Mouse (Mus musculus): Measurements from ENCODE around the gene Cep350. TPM values are rescaled to one million over a fixed set of nuclear protein-coding genes. Genes with fewer than 3 reads are reported as not detected.
"Not testable (repeated sequence)": the region's sequence is repeated elsewhere in the genome, so short reads cannot be mapped to it uniquely, and the experiment has no call there.

Cep350 gene
- polyA plus RNA-seq, 1 experiment from 2014 or later = 11.5 TPM

DNA sequence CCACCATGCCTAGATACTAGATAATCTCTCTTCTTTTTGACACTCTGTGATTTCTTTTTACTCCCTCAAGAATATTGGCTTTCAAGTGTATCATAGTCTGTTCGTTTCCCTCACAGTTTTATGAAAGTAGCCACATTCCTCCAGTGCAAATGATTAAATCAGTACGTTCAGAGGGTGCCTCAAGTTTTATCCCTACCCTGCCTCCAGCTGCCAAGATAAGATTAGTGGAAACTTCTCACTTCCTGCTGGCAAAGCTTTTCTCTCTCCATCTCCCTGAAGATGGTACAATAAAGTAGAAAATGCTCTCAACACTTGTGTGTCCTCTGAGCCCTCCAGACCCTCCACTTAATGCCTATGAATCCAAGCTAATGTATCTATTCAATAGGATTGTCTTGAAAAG is 1.9 kb upstream of the Cep350 start:
- Histone ChIP-seq H3K9ac (no peak overlapping the region), H3K4me2 (no peak overlapping the region), H3K9me3 (replicated peaks) (no peaks in the 10 kb centered on the region), H3K27me3 (no peaks in the 10 kb centered on the region), H3K27ac (no peak overlapping the region), H3K4me1 (peaks cover 27% of the 10 kb centered on the region), H3K36me3 (ENCODE audit: poor library complexity, severe bottlenecking) (no peaks in the 10 kb centered on the region), H3K4me3 (no peak overlapping the region)
- no peak for ATAC-seq
- WGBS = 69% methylated on average over 2 of the region's 2 CpGs

DNA sequence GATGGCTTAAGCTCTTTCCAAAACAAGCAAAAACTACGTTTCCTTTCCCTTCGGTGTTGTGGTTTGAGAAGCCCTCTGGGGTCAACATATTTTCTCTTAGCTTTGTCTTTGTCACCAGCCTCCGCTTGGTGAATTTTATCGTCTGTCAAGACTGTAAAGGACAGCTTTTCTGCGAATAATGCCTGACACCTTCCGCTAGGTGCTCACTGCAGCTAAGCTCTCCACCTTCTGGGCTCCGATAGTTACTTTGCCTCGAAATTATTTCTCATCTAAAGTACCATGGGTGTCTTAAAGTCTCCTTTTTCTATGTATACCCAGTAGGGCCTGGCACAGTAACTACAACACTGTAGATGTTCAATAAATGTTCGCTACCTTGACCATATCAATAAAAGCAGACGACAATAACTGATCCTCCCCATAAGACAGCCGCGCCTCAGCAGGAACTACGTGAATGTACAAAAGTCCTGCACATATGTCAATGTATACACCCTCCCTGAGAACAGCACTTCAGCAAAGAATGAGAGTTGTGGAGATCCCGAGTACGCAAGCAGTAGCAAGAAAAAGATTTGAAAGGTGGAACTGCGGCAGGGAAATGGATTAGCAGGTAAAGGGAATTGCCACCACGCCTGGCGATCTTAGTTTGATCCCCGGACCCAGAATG is 794 bp upstream of the Cep350 start:
- Histone ChIP-seq H3K36me3 (ENCODE audit: poor library complexity, severe bottlenecking) (no peaks in the 10 kb centered on the region), H3K27me3 (no peaks in the 10 kb centered on the region), H3K4me1 (peaks cover 34% of the 10 kb centered on the region), H3K4me3 (peak overlapping the region; percentile 98), H3K4me2 (peak overlapping the region; percentile 67), H3K9me3 (replicated peaks) (no peaks in the 10 kb centered on the region), H3K27ac (peak overlapping the region; percentile 92), H3K9ac (peak overlapping the region; percentile 99)
- WGBS = 4% methylated on average over 19 of the region's 19 CpGs
- peak; percentile 16 for ATAC-seq

DNA sequence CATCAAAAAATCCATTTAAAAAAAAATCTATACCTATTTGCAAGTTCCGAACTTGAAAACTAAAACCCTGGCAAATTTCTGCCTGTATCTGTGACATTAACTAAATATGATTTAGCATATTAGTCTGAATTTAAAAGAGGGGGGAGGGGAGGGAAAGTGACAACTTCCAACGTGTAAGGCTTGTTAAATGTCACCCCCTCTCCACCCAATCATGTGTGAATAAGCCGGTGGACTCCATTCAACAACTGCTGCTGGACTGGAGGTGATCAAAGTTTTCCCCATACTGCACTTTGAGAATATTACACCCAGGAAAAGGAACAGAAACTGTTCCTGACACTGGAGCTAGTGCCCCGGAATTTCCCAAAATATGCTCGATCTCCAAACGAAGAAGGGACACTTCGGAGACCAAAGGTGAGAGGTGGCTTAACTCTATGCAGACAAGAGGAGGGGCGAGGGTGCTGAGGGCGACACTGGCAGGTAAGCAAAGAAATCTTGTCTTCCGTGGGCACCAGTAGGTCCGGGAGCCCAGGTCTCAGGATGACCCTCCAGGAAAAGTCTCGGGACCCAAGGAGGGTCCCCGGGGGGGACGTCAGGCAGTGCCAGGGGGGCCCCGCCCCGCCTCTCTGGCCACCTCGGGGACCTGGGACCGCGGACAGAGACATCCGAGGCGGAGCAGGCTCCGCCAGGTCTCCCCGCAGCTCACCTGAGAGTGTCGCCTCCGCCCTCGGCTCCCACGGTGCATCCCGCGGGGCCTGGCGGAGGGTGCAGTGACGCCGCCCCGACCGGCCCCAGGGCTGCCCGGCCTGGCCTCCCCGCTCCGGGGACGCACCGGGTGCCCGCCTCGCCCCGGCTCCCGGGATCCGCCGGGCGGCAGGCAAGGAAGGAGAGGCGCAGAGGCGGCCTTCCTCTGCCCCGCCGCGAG is 648 bp downstream of the Cep350 start:
- WGBS = 2% methylated on average over 33 of the region's 51 CpGs
- no peaks in the 10 kb centered on the region for H3K36me3 ChIP-seq (ENCODE audit: poor library complexity, severe bottlenecking)
- H3K4me1 ChIP-seq = peaks cover 34% of the 10 kb centered on the region
- no peaks in the 10 kb centered on the region for H3K27me3 ChIP-seq
- no peaks in the 10 kb centered on the region for H3K9me3 ChIP-seq (replicated peaks)
- H3K4me2 ChIP-seq = peak overlapping the region; percentile 85
- H3K4me3 ChIP-seq = peak overlapping the region; percentile 98
- peak overlapping the region; percentile 92 for H3K27ac ChIP-seq
- peak overlapping the region; percentile 99 for H3K9ac ChIP-seq
- ATAC-seq = peak; percentile 77; the same call in 1 of the 2 replicates

DNA sequence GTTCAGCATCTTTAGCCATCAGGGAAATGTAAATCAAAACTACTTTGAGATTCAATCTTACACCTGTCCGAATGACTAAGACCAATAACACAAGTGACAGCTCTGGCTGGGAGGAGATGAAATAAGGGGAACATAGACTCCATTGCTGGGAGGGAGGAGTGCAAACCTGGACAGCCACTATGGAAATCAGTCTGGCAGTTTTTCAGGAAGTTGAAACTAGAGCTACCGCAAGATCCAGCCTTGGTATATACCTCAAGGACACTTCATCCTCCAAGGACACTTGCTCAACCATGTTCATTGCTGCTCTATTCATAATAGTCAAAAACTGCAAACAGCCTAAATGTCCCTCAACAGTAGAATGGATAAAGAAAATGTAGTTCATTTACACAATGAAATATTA is 23.9 kb downstream of the Cep350 start:
- H3K27me3 ChIP-seq = no peaks in the 10 kb centered on the region
- H3K4me2 ChIP-seq = no peak overlapping the region
- H3K27ac ChIP-seq = no peak overlapping the region
- ATAC-seq = no peak
- no peak overlapping the region for H3K9ac ChIP-seq
- no peak overlapping the region for H3K4me3 ChIP-seq
- 0 out of 2 replicates have a peak, but pooled peaks cover 3% of the 10 kb centered on the region for H3K9me3 ChIP-seq (replicated peaks)
- 99% methylated on average over 2 of the region's 2 CpGs for WGBS
- H3K36me3 ChIP-seq (ENCODE audit: poor library complexity, severe bottlenecking) = peaks cover 63% of the 10 kb centered on the region
- no peaks in the 10 kb centered on the region for H3K4me1 ChIP-seq

DNA sequence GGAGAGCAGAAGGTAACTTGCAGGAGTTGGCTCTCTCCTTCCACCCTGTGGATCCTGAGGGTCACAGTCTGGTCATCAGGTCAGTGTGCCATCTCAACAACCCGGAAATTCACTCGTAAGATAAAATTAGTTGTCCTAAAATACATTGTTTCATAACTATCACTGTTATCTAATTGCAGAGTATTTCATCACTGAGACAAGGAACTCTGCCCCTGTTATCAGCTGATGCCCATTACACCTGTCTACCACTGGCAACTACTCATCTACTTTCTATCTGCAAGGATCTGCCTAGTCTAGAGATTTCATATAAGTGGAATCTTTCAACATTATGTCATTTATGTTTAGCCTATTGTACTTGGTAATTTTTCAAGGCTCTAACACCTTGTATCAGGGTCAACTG is 28.7 kb downstream of the Cep350 start:
- ATAC-seq = no peak
- no peaks in the 10 kb centered on the region for H3K4me1 ChIP-seq
- no peaks in the 10 kb centered on the region for H3K27me3 ChIP-seq
- 94% methylated on average over 2 of the region's 2 CpGs for WGBS
- H3K4me2 ChIP-seq = no peak overlapping the region
- H3K4me3 ChIP-seq = no peak overlapping the region
- H3K9me3 ChIP-seq (replicated peaks) = 0 out of 2 replicates have a peak, but pooled peaks cover 3% of the 10 kb centered on the region
- no peak overlapping the region for H3K27ac ChIP-seq
- H3K9ac ChIP-seq = no peak overlapping the region
- H3K36me3 ChIP-seq (ENCODE audit: poor library complexity, severe bottlenecking) = peaks cover 49% of the 10 kb centered on the region

DNA sequence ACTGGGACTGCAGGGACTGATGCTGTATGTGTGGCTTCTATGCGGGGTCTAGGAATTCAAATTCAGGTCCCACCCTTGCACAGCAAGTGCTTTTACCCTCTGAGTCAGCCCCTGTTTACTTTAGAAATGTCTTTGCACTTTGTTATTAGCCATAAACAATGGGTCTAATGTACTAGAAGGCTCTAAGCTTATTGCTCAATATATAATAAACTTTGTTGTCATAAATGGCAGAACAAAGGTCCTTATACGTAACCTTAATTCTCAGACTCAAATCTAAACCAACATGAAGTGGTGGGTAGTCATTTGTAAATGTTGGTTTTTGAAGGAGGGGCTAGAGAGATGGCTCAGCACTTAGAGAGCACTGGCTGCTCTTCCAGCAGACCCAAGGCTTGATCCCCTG is 35.6 kb downstream of the Cep350 start:
- Histone ChIP-seq H3K9me3 (replicated peaks) (no peaks in the 10 kb centered on the region), H3K27ac (no peak overlapping the region), H3K4me2 (no peak overlapping the region), H3K27me3 (no peaks in the 10 kb centered on the region), H3K4me1 (no peaks in the 10 kb centered on the region), H3K4me3 (no peak overlapping the region), H3K9ac (no peak overlapping the region), H3K36me3 (ENCODE audit: poor library complexity, severe bottlenecking) (peaks cover 63% of the 10 kb centered on the region)
- no peak for ATAC-seq
- 97% methylated on average over 2 of the region's 2 CpGs for WGBS

DNA sequence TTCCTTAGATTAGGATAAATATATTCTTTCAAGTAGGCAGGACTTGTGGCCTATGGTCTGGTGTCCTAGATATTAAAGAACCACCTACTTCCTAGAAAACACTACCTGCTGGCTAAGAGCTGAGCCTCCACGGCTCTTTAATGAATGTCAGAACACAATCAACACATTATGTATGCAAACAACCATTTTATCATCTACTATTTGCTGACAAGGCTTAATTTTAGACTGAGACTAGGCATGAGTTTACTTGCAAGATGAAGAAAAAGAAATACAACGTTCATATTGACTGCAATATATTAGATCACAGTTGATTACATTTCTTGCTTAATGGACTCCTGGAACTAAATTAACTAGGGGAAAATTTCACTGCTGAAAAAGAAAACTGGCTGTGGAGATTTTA is 38.4 kb downstream of the Cep350 start:
- 86% methylated on average over 2 of the region's 2 CpGs for WGBS
- no peak overlapping the region for H3K4me3 ChIP-seq
- H3K27me3 ChIP-seq = no peaks in the 10 kb centered on the region
- no peaks in the 10 kb centered on the region for H3K4me1 ChIP-seq
- H3K9me3 ChIP-seq (replicated peaks) = no peaks in the 10 kb centered on the region
- peaks cover 68% of the 10 kb centered on the region for H3K36me3 ChIP-seq (ENCODE audit: poor library complexity, severe bottlenecking)
- H3K27ac ChIP-seq = no peak overlapping the region
- no peak overlapping the region for H3K9ac ChIP-seq
- H3K4me2 ChIP-seq = no peak overlapping the region
- ATAC-seq = no peak

DNA sequence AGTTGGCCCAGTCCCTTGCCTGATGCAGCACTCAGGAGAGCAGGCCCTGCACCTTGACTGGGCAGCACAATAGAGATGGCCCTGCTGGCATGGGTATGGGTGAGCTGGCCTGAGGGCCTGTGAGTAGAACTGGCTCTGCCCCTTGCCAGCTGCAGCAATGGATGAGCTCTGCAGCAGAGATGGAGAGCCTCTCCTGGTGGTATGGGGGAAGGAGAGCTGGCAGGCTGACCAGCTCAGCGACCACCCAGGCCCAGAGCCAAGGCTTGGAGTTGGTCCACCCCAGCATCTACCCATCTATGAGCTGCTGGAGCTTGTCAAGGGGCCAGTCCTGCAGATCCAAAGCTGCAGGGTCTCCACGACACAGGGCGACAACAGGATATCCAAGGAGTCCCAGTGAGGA is 69.5 kb downstream of the Cep350 start:
- Histone ChIP-seq H3K9me3 (replicated peaks) (no peaks in the 10 kb centered on the region), H3K27me3 (no peaks in the 10 kb centered on the region), H3K4me2 (no peak overlapping the region), H3K4me1 (no peaks in the 10 kb centered on the region), H3K9ac (no peak overlapping the region), H3K27ac (no peak overlapping the region), H3K4me3 (no peak overlapping the region), H3K36me3 (ENCODE audit: poor library complexity, severe bottlenecking) (peaks cover 78% of the 10 kb centered on the region)
- ATAC-seq = no peak
- WGBS = 86% methylated on average over 3 of the region's 3 CpGs

DNA sequence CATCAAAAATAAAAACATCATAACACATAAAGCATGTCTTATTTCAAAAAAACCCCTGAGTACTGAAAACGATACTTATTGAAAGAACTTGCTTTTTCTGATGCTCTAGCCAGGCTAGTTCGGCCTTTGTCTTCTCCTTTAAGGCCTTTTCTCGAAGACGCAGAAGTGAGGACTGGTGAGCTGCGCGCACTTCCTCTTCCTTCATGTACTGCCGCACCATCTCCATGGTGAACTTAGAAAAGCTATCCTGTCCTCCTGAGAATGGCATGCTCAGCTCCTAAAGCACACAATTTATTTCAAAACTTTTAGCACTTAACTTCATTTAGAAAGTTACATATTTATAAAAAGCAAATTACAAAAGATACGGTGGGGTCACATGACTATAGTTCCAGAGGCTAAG is 71.7 kb downstream of the Cep350 start:
- WGBS = 96% methylated on average over 8 of the region's 8 CpGs
- H3K4me2 ChIP-seq = no peak overlapping the region
- H3K27me3 ChIP-seq = no peaks in the 10 kb centered on the region
- no peaks in the 10 kb centered on the region for H3K9me3 ChIP-seq (replicated peaks)
- H3K36me3 ChIP-seq (ENCODE audit: poor library complexity, severe bottlenecking) = peaks cover 74% of the 10 kb centered on the region
- no peak overlapping the region for H3K27ac ChIP-seq
- no peak for ATAC-seq
- H3K4me1 ChIP-seq = no peaks in the 10 kb centered on the region
- no peak overlapping the region for H3K4me3 ChIP-seq
- H3K9ac ChIP-seq = no peak overlapping the region

DNA sequence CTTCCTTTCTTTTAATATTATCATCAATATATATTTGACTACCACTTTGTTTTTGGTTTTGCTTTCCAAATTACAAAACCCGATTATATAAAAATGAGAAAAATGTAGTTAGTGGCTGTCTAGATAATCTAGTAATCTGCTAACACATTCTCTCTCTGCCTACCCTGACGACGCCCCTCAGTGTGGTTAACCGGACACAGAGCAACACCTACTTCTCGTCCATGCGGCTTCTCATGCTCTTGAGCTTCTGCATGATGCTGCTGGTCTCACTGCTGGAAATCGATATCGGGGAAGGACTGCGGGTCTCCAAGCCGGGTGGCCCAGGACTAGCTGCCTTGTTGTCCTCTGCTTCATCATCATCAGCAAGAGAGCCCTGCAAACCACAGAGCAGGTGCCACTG is 78.7 kb downstream of the Cep350 start:
- Histone ChIP-seq H3K27ac (no peak overlapping the region), H3K4me3 (no peak overlapping the region), H3K9me3 (replicated peaks) (no peaks in the 10 kb centered on the region), H3K36me3 (ENCODE audit: poor library complexity, severe bottlenecking) (peaks cover 70% of the 10 kb centered on the region), H3K9ac (no peak overlapping the region), H3K4me2 (no peak overlapping the region), H3K4me1 (no peaks in the 10 kb centered on the region), H3K27me3 (no peaks in the 10 kb centered on the region)
- ATAC-seq = no peak
- WGBS = 96% methylated on average over 10 of the region's 10 CpGs

DNA sequence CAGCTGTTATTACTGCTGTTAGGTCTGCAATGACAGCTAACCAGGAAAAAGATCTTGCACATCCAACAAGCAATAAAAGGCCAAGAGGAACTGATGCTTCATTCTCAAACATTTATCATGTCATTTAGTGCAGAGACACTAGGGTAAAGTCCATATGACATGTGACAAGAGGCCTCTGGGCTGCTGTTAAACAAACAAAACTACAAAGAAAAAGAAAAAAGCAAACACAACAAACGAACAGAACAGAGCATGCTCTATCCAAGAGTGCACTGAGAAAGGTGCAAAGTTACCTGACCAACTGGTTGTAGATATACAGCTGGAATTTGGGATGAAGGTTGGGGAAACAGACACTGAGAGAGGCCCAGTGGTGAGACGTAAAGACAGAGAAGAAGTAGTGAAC is 86.2 kb downstream of the Cep350 start:
- ATAC-seq = no peak

DNA sequence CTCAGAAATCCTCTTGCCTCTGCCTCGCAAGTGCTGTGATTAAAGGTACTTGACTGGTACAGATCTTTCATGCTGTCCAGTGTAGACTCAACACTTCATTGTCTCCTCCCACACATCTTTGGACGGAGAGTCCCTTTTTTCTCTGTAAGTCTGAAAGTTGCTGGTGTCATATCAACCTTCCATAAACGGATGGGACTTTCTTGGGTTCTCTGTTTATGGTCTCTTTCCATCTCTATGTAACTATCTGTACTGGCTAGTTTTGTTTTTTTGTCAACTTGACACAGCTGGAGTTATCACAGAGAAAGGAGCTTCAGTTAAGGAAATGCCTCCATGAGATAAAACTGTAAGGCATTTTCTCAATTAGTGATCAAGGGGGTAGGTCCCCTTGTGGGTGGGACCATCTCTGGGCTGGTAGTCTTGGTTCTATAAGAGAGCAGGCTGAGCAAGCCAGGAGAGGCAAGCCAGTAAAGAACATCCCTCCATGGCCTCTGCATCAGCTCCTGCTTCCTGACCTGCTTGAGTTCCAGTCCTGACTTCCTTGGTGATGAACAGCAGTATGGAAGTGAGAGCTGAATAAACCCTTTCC is 90.3 kb downstream of the Cep350 start:
- not testable (repeated sequence) for H3K4me3 ChIP-seq; H3K27ac ChIP-seq; H3K9ac ChIP-seq; H3K4me1 ChIP-seq; H3K4me2 ChIP-seq; H3K27me3 ChIP-seq; H3K9me3 ChIP-seq (replicated peaks); ATAC-seq
- 93% methylated on average over 3 of the region's 3 CpGs for WGBS
- peaks cover 47% of the 10 kb centered on the region for H3K36me3 ChIP-seq (ENCODE audit: poor library complexity, severe bottlenecking)

More for the DNA sequence above, 86.2 kb downstream of the Cep350 start:
- Histone ChIP-seq H3K9ac (no peak overlapping the region), H3K4me2 (no peak overlapping the region), H3K27ac (no peak overlapping the region), H3K4me3 (no peak overlapping the region), H3K27me3 (no peaks in the 10 kb centered on the region), H3K4me1 (no peaks in the 10 kb centered on the region), H3K9me3 (replicated peaks) (no peaks in the 10 kb centered on the region), H3K36me3 (ENCODE audit: poor library complexity, severe bottlenecking) (peaks cover 49% of the 10 kb centered on the region)
- 95% methylated on average over 2 of the region's 2 CpGs for WGBS
